Mouse (Mus musculus) heart, postnatal 25 days (tissue): ENCODE results near the gene Fam155a. TPM values are rescaled to one million over a fixed set of nuclear protein-coding genes. Genes with fewer than 3 reads are reported as not detected.
"Not testable (repeated sequence)": the region's sequence is repeated elsewhere in the genome, so short reads cannot be mapped to it uniquely, and the experiment has no call there.

ENCODE experiments used
- DNase-seq: peaks from one replicate; pipeline ENCODE4 v3.0.0; 2022; ENCODE audit warnings: low spot score
- intact Hi-C: fragments of 180-260 bp; cut with DNase I; formaldehyde crosslinking; loops from one replicate; pipeline ENCODE4 v1.15.1; 2025
- total RNA-seq, 2 experiments: library from RNA; stranded (reverse); gene quantifications; 2 replicates each; pipeline ENCODE4 v1.2.3; 2021

Gene Fam155a
- total RNA-seq, 2 experiments from 2014 or later = not detected

- intact Hi-C loops = no loop called here
Observed at GRCm38 (mm10) chr8:9694794-9695193, 76.2 kb downstream of the Fam155a start.

GRCm38 (mm10) chr8:9692370-9692769, 78.6 kb downstream of the Fam155a start:
- no peak for DNase-seq
- intact Hi-C loops = no loop called here

More at GRCm38 (mm10) chr8:9694794-9695193, 76.2 kb downstream of the Fam155a start:
- no peak for DNase-seq

- DNase-seq, intact Hi-C loops: not testable (repeated sequence)
Observed at GRCm38 (mm10) chr8:9660014-9660413, 110.9 kb downstream of the Fam155a start.

- DNase-seq = no peak
- intact Hi-C loops = no loop called here
Observed at GRCm38 (mm10) chr8:9656901-9657300, 114.1 kb downstream of the Fam155a start.

- no peak for DNase-seq
- intact Hi-C loops = no loop called here
Observed at GRCm38 (mm10) chr8:9654826-9655225, 116.1 kb downstream of the Fam155a start.

- DNase-seq = no peak
Observed at GRCm38 (mm10) chr8:9653643-9654042, 117.3 kb downstream of the Fam155a start.

GRCm38 (mm10) chr8:9638162-9638561, 132.8 kb downstream of the Fam155a start:
- no peak for DNase-seq

More at GRCm38 (mm10) chr8:9653643-9654042, 117.3 kb downstream of the Fam155a start:
- intact Hi-C loops = no loop called here

GRCm38 (mm10) chr8:9635240-9635639, 135.7 kb downstream of the Fam155a start:
- no peak for DNase-seq
- intact Hi-C loops = no loop called here

More at GRCm38 (mm10) chr8:9638162-9638561, 132.8 kb downstream of the Fam155a start:
- intact Hi-C loops = no loop called here

GRCm38 (mm10) chr8:9607086-9607701, 163.8 kb downstream of the Fam155a start:
- no peak for DNase-seq
- intact Hi-C loops = no loop called here

- no peak for DNase-seq
- intact Hi-C loops = no loop called here
Observed at GRCm38 (mm10) chr8:9596003-9596402, 175.0 kb downstream of the Fam155a start.

- intact Hi-C loops = no loop called here
- DNase-seq = no peak
Observed at GRCm38 (mm10) chr8:9581836-9582235, 189.1 kb downstream of the Fam155a start.

- DNase-seq = no peak
- intact Hi-C loops = no loop called here
Observed at GRCm38 (mm10) chr8:9580192-9580591, 190.8 kb downstream of the Fam155a start.

- intact Hi-C loops = no loop called here
- DNase-seq = no peak
Observed at GRCm38 (mm10) chr8:9571977-9572376, 199.0 kb downstream of the Fam155a start.

GRCm38 (mm10) chr8:9569516-9570170, 201.3 kb downstream of the Fam155a start:
- no peak for DNase-seq
- intact Hi-C loops = no loop called here

- no peak for DNase-seq
- intact Hi-C loops = no loop called here
Observed at GRCm38 (mm10) chr8:9549199-9549598, 221.8 kb downstream of the Fam155a start.

GRCm38 (mm10) chr8:9547558-9547954, 223.4 kb downstream of the Fam155a start:
- intact Hi-C loops = no loop called here
- DNase-seq = no peak

GRCm38 (mm10) chr8:9546919-9547557, 223.9 kb downstream of the Fam155a start:
- intact Hi-C loops = no loop called here
- no peak for DNase-seq

- no peak for DNase-seq
- intact Hi-C loops = no loop called here
Observed at GRCm38 (mm10) chr8:9546429-9546828, 224.5 kb downstream of the Fam155a start.

GRCm38 (mm10) chr8:9545665-9546064, 225.3 kb downstream of the Fam155a start:
- DNase-seq = no peak
- intact Hi-C loops = no loop called here

GRCm38 (mm10) chr8:9535730-9536372, 235.1 kb downstream of the Fam155a start:
- intact Hi-C loops = no loop called here
- no peak for DNase-seq

- no peak for DNase-seq
- intact Hi-C loops = no loop called here
Observed at GRCm38 (mm10) chr8:9526515-9526914, 244.4 kb downstream of the Fam155a start.
